Mouse (Mus musculus): ENCODE data around the gene Pstpip1. TPM values are rescaled to one million over a fixed set of nuclear protein-coding genes. Genes with fewer than 3 reads are reported as not detected.
A peak's percentile ranks its signal among the peaks of the same experiment; 100 is the strongest.

Gene Pstpip1
- total and polyA plus RNA-seq, 3 experiments = 1.2 to 3.1 (median 2.1) TPM

DNA sequence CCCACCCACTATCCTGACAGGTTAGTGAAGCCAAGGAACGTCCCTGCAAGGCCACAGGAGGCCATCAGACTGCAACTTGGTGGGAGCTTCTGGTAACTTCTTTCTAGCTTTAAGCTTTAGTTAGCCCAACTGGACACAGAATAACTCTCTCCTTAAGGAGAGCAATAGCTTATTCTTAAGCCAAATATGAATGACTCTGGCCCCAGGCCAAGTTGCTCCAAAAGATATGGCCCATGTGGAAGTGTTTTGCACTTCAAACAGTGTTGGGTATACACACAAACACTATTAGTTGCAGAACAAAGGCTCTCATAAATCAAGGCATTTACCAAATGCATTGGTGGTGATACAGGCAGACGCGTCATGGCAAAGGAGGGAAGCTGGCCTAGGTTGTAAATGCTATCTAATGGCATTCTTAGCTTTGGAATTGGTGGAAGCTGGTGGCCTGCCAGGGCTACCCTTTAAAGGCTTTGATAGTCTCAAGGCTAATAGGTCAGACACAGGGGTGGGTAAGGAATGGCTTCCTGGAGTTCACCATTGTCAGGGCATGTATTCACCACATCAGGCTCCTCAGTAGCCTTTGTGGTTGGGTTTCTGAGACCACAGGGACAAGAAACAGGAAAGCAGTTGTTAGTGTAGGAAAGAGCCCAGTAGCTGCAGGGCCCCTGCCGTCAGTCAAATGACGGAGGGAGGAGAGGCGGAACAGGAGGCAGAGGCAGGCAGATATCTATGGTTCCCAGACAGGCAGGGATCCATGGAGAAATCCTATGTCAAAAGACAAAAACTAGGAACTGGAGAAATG lies 16.7 kb downstream of the Pstpip1 start:
- no peak for DNase-seq

DNA sequence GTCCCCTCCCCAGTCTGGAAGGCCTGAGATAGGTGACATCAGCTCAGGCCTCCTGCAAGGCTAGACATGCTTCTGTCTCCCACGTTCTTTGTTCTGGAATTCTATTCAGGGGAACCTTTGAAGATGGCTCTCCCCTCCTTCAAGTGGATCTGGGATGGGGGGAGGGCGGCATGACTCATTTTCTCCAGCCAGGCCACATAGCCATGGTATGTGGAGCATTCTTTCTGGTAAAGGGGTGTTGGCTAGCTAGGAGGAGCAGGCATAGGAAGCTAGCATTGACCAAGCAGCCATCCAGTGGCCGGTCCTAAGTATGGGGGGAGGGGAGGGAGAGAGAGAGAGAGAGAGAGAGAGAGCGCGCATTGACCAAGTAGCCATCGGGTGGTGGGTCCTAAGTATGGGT lies 17.8 kb downstream of the Pstpip1 start:
- DNase-seq = no peak

DNA sequence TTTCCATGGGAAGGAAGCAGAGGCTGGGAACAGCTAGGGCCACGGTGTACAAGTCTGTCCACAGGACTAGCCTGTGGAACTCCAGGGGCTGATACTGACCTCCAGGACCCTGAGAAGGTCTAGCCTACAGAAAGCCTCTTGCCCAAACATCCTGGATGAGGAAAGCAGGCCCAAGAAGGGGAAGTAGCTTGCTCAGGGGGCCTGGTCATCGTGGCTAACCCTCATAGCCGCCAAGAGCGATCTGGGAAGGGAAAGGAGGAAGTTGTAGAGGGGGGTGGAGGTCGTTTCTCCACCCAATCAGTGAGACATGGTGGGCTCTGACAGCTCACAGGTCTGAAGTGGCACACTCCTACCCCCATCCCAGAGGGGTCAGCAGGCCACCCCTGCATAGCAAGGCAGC lies 18.4 kb downstream of the Pstpip1 start:
- peak; percentile 15 for DNase-seq

DNA sequence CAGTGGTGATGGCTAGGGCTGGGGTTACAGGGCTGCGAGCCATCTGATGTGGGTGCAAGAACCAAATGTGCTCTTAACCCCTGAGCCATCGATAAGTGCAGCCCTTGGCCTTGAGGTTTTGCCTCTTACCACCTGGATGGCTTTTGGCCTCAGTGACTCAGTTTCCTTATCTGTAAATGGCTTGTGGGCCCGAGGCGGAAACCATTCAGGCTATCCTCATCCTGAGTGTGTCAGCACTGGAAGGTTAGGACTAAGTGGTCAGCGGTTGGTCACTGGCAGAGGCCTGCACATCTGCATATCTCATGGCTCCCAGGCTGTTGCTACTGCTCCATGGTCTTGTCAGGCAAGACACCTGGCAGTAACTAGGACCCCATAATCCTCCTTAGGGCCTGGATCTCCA lies 28.3 kb downstream of the Pstpip1 start:
- no peak for DNase-seq

DNA sequence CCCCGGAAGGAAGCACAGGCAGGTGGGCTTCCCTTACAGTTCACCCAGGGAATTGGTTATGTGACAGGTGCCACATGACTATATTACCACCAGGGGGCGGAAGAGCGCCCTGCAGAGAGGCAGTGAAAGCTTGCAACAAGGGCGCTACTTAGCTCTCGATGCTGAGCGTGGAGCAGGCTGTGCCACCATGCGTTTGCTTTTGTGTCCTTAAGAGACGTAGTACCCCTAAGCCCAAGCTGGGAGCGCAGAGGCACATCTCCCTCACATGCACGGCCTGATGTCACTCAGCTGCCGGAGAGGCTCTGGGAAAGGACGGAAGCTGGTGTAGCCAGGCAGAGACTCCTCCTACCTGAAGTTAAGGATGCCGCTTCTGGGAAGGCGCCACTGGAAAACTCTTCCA lies 28.8 kb downstream of the Pstpip1 start:
- DNase-seq = peak; percentile 60

DNA sequence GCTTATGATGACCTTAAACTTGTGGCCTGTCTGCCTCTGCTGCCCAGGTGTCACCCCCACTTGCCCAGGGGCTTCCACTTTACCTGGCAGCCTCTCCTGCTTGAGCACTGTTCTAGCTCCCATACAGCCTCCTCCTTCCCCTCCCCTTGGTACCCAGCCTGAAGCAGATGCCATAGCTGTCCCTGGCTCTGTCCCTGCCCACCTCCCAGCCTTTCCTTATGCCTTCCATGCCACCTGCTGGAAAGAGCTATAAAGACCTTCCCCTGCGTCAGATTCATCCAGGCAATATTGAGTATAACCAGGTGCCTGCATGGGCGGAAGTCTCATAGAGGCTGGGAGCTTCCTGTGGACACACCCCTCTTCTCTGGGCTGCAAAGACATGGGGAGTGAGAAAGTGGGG lies 29.9 kb downstream of the Pstpip1 start:
- DNase-seq = no peak

DNA sequence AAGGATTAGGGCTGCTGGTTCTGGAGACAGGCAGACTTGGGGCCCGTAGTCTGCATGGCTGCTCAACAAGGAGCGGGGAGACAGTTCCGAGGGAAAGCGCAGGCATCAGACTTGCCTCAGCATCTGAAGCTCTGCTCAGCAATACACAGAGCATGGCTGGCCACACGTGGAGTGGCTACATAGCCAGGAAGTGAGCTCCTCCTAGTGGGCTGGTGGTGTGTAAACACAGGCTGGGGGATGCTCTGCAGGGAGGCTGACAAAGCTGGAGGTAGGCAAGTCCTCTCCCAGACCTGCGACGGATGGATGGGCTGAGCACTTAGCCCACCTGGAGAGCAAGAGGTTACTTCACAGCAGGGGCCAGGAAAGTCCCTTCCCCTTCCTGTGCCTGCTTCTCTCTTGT lies 31.3 kb downstream of the Pstpip1 start:
- DNase-seq = peak; percentile 38

DNA sequence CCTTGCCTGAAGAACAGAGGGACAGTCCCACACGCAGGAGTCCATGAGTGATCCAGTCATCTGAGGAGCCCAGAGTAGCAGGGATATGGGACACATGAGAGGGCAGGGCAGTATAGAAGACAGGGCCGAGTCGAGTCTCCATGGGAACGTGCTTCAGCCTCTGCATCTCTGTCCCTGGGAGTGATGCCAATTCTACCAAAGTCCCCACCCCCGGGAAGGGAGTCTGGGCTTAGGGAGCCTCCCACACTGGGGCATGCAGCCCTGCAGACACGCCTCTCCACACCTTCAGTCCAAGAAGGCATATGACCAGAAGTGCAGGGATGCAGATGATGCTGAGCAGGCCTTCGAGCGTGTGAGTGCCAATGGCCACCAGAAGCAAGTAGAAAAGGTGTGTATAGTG lies 33.2 kb downstream of the Pstpip1 start:
- DNase-seq = peak; percentile 34

DNA sequence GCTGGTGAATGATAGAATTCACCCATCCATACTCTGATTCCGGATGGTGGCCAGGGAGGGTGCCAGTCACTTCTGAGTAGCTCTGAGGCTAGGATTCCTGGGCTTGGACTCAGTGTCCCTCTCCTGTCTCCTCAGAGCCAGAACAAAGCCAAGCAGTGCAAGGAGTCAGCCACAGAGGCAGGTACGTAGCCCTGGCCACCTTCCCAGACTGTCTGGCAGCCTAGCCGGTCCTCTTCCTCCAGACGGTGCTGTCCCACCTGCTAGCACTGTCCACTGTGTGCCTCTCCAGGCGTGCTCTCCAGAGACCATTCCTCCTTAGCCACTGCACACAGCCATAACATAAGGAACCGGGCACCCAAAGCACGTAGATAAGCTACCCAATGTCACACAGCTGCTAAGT lies 33.9 kb downstream of the Pstpip1 start:
- no peak for DNase-seq

DNA sequence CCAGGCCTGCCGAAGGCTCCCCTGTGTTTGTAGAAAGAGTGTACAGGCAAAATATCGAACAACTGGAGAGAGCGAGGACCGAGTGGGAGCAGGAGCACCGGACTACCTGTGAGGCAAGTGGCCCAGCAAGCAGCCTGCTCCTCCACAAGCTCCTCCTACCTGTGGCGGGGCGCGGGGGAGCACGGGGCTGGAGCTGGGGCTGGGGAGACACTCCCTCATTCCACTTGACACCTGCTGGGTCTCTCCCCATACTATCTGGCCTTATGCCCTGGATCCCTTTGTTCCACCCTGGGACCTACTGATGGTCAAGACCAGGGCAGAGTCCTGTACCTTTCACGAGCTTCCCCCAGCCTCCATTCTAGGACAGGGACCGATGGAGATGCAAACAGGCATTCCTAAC lies 34.8 kb downstream of the Pstpip1 start:
- DNase-seq = no peak

DNA sequence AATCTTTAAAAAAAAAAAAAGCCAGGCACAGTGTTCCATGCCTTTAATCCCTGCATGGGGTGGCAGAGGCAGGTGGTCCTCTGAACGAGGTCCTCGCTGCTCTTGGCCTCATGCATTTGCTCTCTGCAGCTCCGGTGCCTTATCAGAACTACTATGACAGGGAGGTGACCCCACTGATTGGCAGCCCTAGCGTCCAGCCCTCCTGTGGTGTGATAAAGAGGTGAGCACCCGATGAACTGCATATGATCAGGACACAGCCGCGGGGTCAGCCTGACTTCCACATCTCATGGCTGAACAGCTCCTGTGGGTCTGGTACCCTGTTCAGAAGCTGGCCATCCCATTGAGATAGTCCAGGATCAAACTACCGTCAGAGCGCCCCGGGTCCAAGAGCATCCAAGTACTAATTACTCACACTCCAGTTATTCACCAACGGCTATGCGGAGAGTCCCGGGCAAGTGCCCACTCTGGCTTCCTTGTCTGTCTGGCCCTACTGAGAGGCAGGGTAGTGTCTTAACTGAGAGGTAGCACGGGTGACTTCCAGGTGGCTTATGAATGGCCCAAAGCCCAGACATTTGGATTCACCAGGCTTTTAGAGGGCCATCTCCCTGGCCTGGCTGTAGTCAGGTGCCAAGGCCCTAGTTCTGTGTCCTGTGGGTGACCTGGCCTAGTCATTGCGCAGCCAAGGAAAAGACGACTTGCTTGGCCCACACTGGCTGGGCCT lies 36.9 kb downstream of the Pstpip1 start:
- DNase-seq = no peak

DNA sequence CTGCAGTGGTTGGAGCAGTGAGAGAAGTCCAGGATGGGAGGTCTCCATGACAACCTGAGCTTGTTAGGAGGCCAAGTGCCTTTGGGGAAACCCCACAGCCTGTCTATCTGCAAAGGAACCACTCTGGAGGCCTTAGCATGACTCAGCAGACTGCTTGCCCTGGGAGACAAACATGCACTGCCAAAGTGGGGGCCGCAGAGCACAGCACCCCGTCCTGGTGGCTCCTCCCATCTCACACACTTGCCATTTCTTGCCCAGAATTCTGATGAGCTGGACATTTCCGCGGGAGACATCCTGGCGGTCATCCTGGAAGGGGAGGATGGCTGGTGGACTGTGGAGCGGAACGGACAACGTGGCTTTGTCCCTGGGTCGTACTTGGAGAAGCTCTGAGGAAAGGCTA lies 38.6 kb downstream of the Pstpip1 start:
- no peak for DNase-seq

DNA sequence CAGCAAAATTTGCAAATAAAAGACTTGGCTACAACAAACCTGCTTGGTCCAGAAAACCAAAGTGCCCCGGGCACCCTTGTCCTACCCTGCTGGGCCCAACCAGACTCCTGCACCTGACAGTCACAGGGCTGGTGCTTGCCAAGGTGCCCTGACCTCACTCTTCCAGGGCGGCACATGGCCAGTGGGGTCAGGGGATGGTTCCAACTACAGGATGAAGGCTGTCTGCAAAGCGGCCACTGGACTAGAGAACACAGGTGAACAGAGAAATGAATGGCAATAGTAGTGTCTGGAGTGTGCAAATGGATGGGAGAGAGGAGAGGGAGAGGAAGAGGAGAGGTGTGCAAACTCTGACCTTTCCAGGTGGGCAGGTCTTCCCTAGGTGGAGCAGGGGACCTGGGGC lies 40.2 kb downstream of the Pstpip1 start:
- DNase-seq = no peak

DNA sequence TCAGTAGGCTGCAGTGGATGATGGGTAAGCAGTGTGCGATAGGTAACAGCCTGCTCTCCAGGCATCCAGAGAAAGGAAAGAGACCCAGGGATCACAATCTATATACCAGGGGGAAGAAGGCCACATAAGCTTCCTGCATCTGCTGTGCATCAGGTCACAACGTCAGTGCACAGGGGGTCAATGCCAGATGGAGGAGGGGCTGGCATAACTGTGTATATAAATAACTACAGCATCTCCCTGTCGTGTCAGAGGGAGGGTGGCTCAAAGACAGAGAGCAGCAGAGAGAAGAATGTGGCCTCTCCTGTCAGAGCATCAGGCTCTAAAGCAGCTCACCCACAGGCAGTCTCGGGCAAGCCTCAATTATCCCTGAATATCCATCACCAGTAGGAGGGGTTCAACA lies 40.8 kb downstream of the Pstpip1 start:
- DNase-seq = no peak

DNA sequence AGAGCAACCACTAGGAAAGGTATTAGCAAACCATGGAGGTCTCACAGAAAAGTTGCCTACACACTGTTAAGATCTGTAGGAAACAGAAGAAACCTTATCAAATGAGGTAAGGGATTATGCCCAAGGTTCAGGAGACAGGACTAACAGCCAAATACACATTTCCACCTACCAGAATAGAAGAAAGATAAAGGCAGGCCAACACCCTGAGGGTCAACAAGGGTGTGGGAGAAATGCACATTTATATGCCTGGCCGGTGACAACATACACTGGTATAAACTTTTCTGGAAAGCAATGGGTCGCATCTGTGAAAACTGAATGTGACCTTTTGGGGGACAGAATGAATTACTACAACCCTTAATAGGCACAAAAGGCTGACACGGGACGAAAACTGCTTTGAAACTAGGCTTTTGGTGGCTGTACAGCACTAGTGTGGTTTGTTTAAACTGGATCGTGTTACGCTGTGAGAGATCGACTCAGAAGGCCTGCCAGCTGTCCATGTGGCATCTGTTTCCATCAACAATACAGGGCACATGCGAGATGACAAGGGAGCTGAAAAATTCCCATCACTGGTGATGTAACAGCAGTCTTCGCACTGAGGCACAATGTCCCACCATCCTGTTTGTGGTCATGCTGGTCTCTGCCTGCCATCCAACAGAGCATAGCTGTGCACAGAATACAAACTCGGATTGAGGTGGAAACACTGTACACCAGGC lies 42.2 kb downstream of the Pstpip1 start:
- DNase-seq = no peak

DNA sequence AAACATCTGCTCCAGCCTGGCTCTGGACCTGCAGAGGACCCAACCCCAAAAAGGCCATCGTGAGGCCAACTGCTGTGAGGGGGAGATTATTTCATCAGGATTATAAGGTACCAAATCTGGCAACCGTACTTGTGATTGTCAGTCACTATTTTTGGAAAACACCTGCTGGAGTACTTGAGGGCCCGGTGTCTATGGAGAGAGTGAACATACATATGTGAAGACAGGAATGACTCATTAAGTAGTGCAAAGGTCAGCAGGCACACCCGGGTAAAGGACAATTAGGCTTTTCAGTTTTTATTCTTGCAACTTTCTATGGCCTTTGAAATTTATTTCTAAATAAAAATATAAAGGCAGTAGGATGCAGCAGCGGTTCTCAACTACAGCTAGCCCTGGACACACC lies 44.2 kb downstream of the Pstpip1 start:
- no peak for DNase-seq

DNA sequence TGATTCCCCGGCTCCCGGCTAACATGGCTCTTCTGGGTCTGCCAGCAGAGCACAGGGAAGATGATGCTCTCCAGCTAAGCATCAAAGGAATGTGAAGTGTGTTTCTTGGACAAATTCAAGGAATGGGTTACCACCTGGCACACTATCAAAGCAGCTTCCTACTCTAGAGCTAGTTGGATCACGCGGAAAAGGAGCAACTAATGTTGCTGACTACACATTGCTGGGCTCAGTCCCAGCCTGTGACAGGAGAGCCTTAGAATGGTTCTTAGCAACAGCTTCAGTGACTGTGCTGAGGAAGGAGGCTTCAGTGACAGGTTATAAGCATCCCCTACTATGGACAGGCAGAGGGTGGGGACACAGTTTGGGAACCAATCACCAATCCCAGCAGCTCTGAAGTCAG lies 44.9 kb downstream of the Pstpip1 start:
- DNase-seq = no peak

DNA sequence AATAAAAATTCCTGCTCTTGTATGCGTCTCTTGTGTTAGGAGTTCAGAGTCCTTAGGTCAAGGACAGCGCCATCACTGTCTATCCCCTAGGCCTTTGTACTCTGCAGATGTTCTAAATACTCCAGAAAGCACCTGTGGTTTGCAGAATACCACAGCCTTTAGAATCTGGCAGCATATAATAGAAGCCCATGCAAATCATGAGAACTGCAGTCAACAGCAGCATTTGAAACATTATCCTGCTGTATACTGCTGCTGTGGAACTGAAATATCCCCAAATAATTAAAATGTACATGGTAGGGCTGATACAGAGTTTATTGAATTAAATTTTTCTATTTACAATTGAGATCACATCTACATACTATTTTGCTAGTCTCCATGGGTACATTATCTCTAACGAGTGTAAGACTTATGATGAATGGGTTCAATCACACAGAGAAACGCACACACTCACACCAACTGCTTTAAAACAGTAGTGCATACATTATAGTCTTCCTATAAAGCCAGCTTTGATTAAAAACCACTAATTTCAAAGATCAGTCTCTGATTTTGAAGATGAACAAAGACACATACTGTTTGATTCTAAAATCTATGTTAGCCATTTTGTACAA lies 45.9 kb downstream of the Pstpip1 start:
- no peak for DNase-seq

DNA sequence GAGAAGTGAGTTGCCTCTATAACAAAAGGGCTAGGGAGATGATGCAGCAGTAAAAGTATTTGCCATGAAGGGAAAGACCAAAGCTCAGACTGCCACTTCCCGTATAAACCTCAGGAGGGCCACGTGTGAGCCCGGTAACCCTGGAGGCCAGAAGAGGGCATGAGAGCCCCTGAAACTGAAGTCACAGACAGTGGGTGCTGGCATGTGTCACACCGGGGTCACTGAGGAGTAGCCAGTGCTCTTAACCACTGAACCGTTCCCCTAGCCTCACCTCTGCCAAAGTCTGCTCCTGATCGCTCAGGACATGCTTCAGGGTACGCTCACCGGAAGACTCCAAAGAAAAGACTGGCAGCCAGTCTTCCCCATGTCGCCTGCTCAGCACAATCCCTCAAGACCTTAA lies 52.0 kb downstream of the Pstpip1 start:
- DNase-seq = peak; percentile 12

DNA sequence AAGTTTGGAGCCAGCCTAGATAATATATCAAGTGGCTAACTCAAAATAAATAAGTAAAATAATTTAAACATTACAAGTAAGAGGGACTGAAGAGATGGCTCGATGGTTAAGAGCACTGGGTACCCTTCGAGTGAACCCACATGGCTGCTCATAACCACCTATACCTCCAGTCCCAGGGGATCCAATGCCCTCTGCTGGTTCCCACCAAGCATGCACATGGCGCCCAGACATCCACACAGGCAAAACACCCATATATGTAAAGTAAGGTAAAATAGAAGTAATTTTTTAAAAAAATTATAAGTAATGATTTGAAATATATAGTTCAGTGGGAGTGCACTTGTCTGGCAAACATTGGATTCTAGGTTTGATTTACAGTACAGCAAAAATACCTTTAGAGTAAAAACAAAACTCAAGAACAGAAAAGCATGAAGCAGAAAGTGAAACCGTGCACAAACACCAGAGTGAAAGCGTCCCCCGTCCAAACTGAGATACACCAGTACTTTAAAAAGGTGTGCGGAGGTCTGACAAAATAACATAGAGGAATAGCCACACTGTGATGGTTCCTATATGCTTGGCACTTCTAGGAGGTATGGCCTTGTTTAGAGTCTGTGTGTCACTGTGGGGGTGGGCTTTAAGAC lies 54.7 kb downstream of the Pstpip1 start:
- DNase-seq = no peak

DNA sequence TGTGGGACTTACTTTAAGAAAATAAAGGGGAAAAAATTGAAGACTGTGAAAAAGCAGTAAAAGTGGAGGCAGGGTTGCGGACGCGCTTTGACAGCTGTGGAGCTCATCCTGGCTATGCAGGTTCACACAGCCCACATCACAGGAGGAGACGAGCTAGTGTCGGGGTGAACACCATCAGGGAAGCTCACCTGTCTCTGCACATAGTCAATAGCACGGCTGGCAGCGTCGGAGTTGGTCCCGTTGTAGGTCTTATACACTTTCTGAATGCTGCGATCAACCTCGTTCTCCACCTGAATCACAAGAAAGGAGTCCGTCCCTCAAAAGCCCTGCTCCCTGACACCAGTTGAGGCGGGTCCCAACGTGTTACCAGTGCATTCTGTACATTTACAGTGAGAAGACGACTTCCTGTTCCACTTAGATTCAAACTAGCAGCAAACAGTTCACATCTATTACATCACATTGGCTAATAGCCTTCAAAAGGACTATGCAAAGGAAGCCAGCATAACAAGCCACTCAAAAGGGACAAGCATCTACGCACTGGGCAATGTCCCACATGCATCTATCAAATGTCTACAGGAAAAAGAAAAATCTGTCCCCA lies 56.7 kb downstream of the Pstpip1 start:
- DNase-seq = no peak

Measured in adrenal gland, adult 2 months (tissue).